Mouse (Mus musculus) inflammation-experienced regulatory T-cells, adult 6 months (primary cell): ENCODE measurements around the gene Polr2c. TPM values are rescaled to one million over a fixed set of nuclear protein-coding genes. Genes with fewer than 3 reads are reported as not detected.
"Not testable (repeated sequence)": the region's sequence is repeated elsewhere in the genome, so short reads cannot be mapped to it uniquely, and the experiment has no call there.

Experiments used
- ATAC-seq: one replicate; pipeline ENCODE4 v1.8.0; 2017
- polyA plus RNA-seq, 3 experiments: library from polyadenylated mRNA; unstranded; fragments of 100-300 nt; shearing (Covaris generic); gene quantifications; one replicate each; pipeline ENCODE4 v1.2.1; 2017

Polr2c gene
- polyA plus RNA-seq, 3 experiments from 2014 or later = 85.4 to 108 (median 104) TPM

- no peak for ATAC-seq
These were observed 16.1 kb upstream of the Polr2c start for GRCm38 (mm10) chr8:94841183-94841582.

GRCm38 (mm10) chr8:94850049-94850448 lies 7.2 kb upstream of the Polr2c start:
- ATAC-seq = no peak

GRCm38 (mm10) chr8:94854761-94855160 lies 2.5 kb upstream of the Polr2c start:
- not testable (repeated sequence) for ATAC-seq

GRCm38 (mm10) chr8:94857011-94857345 lies 272 bp upstream of the Polr2c start:
- peak; percentile 26 for ATAC-seq

GRCm38 (mm10) chr8:94861352-94861910 lies 4.2 kb downstream of the Polr2c start:
- peak; percentile 49 for ATAC-seq

- ATAC-seq = no peak
These were observed 5.4 kb downstream of the Polr2c start for GRCm38 (mm10) chr8:94862487-94863220.

GRCm38 (mm10) chr8:94863897-94864673 lies 6.8 kb downstream of the Polr2c start:
- ATAC-seq = no peak

GRCm38 (mm10) chr8:94865292-94865691 lies 8.0 kb downstream of the Polr2c start:
- ATAC-seq = no peak

GRCm38 (mm10) chr8:94866921-94867320 lies 9.7 kb downstream of the Polr2c start:
- ATAC-seq = no peak

GRCm38 (mm10) chr8:94869146-94869545 lies 11.9 kb downstream of the Polr2c start:
- ATAC-seq = no peak

- no peak for ATAC-seq
These were observed 12.8 kb downstream of the Polr2c start for GRCm38 (mm10) chr8:94870003-94870402.

GRCm38 (mm10) chr8:94870474-94871107 lies 13.3 kb downstream of the Polr2c start:
- no peak for ATAC-seq

GRCm38 (mm10) chr8:94871108-94871894 lies 14.1 kb downstream of the Polr2c start:
- peak; percentile 29 for ATAC-seq

- ATAC-seq = no peak
These were observed 14.9 kb downstream of the Polr2c start for GRCm38 (mm10) chr8:94872156-94872555.

- ATAC-seq = no peak
These were observed 15.3 kb downstream of the Polr2c start for GRCm38 (mm10) chr8:94872576-94872975.

GRCm38 (mm10) chr8:94874358-94874757 lies 17.1 kb downstream of the Polr2c start:
- ATAC-seq = peak; percentile 38

- no peak for ATAC-seq
These were observed 18.0 kb downstream of the Polr2c start for GRCm38 (mm10) chr8:94875096-94875870.

- no peak for ATAC-seq
These were observed 18.6 kb downstream of the Polr2c start for GRCm38 (mm10) chr8:94875871-94876150.

- peak; percentile 79 for ATAC-seq
These were observed 19.0 kb downstream of the Polr2c start, which contains the start of gene Dok4 for GRCm38 (mm10) chr8:94876197-94876730. TSS of gene Dok4 (minus strand) at chr8:94876330.

- ATAC-seq = no peak
These were observed 19.6 kb downstream of the Polr2c start for GRCm38 (mm10) chr8:94876820-94877219.

- ATAC-seq = no peak
These were observed 23.5 kb downstream of the Polr2c start for GRCm38 (mm10) chr8:94880742-94881141.
